Mouse (Mus musculus) thymus, adult 2 months (tissue): ENCODE results near the gene Gpr171.

Source experiments
- CTCF ChIP-seq: fragments of 200-500 bp; IDR thresholded peaks from 2 replicates; pipeline ENCODE4 v1.5.1; 2012; ENCODE audit warnings: mild to moderate bottlenecking, control low read depth, low read length, moderate library complexity, borderline replicate concordance; ENCODE audit not compliant: control insufficient read depth, poor library complexity, insufficient read depth; ENCODE audit errors: extremely low read depth
- POLR2A ChIP-seq: fragments of 200-500 bp; IDR thresholded peaks from 2 replicates; pipeline ENCODE4 v1.6.1; 2012; ENCODE audit warnings: mild to moderate bottlenecking, low read length, control low read depth, moderate library complexity; ENCODE audit not compliant: control insufficient read depth, poor library complexity, insufficient read depth; ENCODE audit errors: extremely low read depth

GRCm38 (mm10) chr3:59060131-59060530, 41.5 kb downstream of the Gpr171 start:
- TF ChIP-seq CTCF (no peak), POLR2A (no peak)
